14 mouse cellular contexts compared by ENCODE assay signal in the genomic region with DNA sequence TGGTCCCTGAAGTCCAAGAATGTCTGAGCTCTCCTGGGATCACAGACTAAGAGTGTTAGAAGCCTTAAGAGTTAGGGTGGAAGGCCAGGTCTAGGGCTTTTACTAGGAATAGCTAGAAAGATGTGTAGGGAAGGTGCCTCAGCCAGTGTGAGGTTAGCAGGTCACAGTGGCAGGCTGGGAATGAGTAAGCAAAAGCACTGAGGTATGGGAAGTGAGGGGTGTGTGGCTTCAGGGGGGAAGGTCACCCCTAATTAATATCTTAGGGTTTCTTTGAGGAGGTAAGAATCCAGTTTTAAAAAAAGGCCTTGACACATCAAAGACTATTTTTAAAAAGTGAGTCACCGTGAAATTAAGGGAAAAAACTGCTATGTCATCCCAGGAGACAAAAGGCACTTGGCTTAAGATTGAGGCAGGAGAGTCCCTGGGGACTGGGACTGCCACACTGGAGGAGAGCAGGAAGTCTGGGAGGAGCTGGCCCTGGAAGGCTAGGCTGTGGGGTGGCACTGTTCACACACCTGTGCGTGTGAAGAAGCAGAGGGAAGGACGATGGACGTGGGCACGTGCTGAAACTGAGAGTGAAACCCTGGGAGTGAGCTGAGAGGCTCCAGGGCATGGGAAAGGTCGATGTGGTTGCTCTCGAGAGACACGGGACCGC.
DNase-seq lines count a peak whose midpoint lies in the region; ATAC-seq and TF ChIP-seq lines count a peak whose summit lies in the region.
"Had no signal": no experiment of that assay in that cellular context is flagged by ENCODE, and none has a peak within 500 bp of the region (broad histone marks: within the 10 kb centered on the region; RNA-seq: fewer than 3 reads in every experiment).

No protein-coding gene starts in this region.

- no peak overlapping the region for H3K9ac ChIP-seq in kidney, postnatal 0 days (ENCODE audit: low read depth, low read length)
- no peak overlapping the region for H3K9ac ChIP-seq in CH12.LX (ENCODE audit: insufficient read depth, low read depth)
- H3K9ac ChIP-seq: hindbrain, embryonic 15.5 days; limb, embryonic 15.5 days had no signal

- peak overlapping the region; percentile 64 for H3K27ac ChIP-seq in kidney, postnatal 0 days
- no peak overlapping the region for H3K27ac ChIP-seq in CH12.LX (ENCODE audit: insufficient read depth, low read depth)
- H3K27ac ChIP-seq: hindbrain, embryonic 15.5 days; layer of hippocampus, adult 2 months; limb, embryonic 15.5 days had no signal

- no peak for TF ChIP-seq EP300 in CH12.LX (IDR thresholded peaks at IDR 0.05; ENCODE audit: low read length)

- no peak overlapping the region for H3K4me2 ChIP-seq in kidney, postnatal 0 days (ENCODE audit: low read length)
- H3K4me2 ChIP-seq in CH12.LX (ENCODE audit: insufficient read depth, low read depth, poor library complexity, severe bottlenecking) = no peak overlapping the region
- H3K4me2 ChIP-seq: hindbrain, embryonic 15.5 days; limb, embryonic 15.5 days had no signal

- TF ChIP-seq POLR2A in CH12.LX (IDR thresholded peaks at IDR 0.05; ENCODE audit: low read depth, low read length) = no peak

- no peaks in the 10 kb centered on the region for H3K27me3 ChIP-seq in kidney, postnatal 0 days (ENCODE audit: insufficient read depth, low read length)
- no peaks in the 10 kb centered on the region for H3K27me3 ChIP-seq in CH12.LX (replicated peaks)
- H3K27me3 ChIP-seq: hindbrain, embryonic 15.5 days; limb, embryonic 15.5 days had no signal

- WGBS in kidney, postnatal 0 days = 37% methylated on average over 9 of the region's 9 CpGs

- TF ChIP-seq CTCF in kidney, postnatal 0 days (IDR thresholded peaks at IDR 0.05; ENCODE audit: low read depth) = no peak
- TF ChIP-seq CTCF in CH12.LX (conservative IDR thresholded peaks at IDR 0.05 in 1 of 2, IDR thresholded peaks at IDR 0.05 in 1 of 2; ENCODE audit: low read depth in 2 of 2, low read length in 2 of 2) = no peak

- peaks cover 18% of the 10 kb centered on the region; the same call in 1 of the 2 replicates for H3K4me1 ChIP-seq in kidney, postnatal 0 days (replicated peaks; ENCODE audit: insufficient read depth, low read length)
- H3K4me1 ChIP-seq in CH12.LX (ENCODE audit: control insufficient read depth in 1 of 2, insufficient read depth in 2 of 2) = peaks cover 18 to 37% of the 10 kb centered on the region in 2 experiments

- in situ Hi-C loops in CH12.LX (cut with MboI; ENCODE audit: low pct_ligation_motif_present, low pct_unique_long_range_greater_than_20kb, low sequenced_read_pairs) = loop anchor here (10.0 kb wide), 1 partner anchor 147 kb away; the partner anchor contains the start of gene Ipo13

- no peaks in the 10 kb centered on the region for H3K9me3 ChIP-seq in kidney, postnatal 0 days (replicated peaks; ENCODE audit: low read length)
- no peaks in the 10 kb centered on the region for H3K9me3 ChIP-seq in CH12.LX (replicated peaks; ENCODE audit: low read length)
- H3K9me3 ChIP-seq: hindbrain, embryonic 15.5 days; limb, embryonic 15.5 days had no signal

- no peak for TF ChIP-seq RAD21 in CH12.LX (IDR thresholded peaks at IDR 0.05; ENCODE audit: low read depth, low read length)

- no peaks in the 10 kb centered on the region for H3K79me2 ChIP-seq in CH12.LX (replicated peaks; ENCODE audit: control insufficient read depth, extremely low read depth, insufficient read depth, poor library complexity, severe bottlenecking)

- H3K4me3 ChIP-seq in kidney, postnatal 0 days (replicated peaks; ENCODE audit: low read depth, low read length) = no peak overlapping the region
- H3K4me3 ChIP-seq in CH12.LX (replicated peaks in 1 of 3; ENCODE audit: low read depth in 2 of 3, low read length in 2 of 3, poor library complexity in 1 of 3) = peak overlapping the region in 1 of 3 experiments; percentile 12
- H3K4me3 ChIP-seq: erythroblast, embryonic 14.5 days; hindbrain, embryonic 15.5 days; layer of hippocampus, adult 2 months; limb, embryonic 15.5 days had no signal

- ATAC-seq in kidney, postnatal 0 days (replicated peaks; ENCODE audit: low FRiP score, low read depth) = no peak
- 0 out of 2 replicates have a peak, but pooled peaks have one; percentile 11 for ATAC-seq in megakaryocyte progenitor cell, adult 5-6 weeks (replicated peaks; ENCODE audit: poor library complexity)

- DNase-seq in kidney, postnatal 0 days (ENCODE audit: low spot score) = no peak
- DNase-seq in kidney, postnatal 25 days = no peak
- DNase-seq in CH12.LX (ENCODE audit: extremely low read depth) = peak; percentile 33
- peak; percentile 63 for DNase-seq in NIH3T3 (ENCODE audit: low read depth)
- no peak for DNase-seq in left cerebral cortex, adult 8-10 months (ENCODE audit: low spot score in 2 of 2)
- DNase-seq in gastrocnemius, postnatal 36 days = no peak
- DNase-seq: cerebellum, adult 8-10 months; right cerebral cortex, postnatal 14 days; thymus, postnatal 36 days had no signal

- dilution Hi-C loops in CH12.LX (cut with MboI; ENCODE audit: extremely low pct_ligation_motif_present, extremely low pct_unique_long_range_greater_than_20kb, low sequenced_read_pairs) = no loop called here

- H3K36me3 ChIP-seq in kidney, postnatal 0 days (ENCODE audit: insufficient read depth, low read length) = no peaks in the 10 kb centered on the region
- H3K36me3 ChIP-seq in CH12.LX (replicated peaks in 1 of 2; ENCODE audit: control insufficient read depth in 1 of 2, insufficient read depth in 1 of 2, low read length in 1 of 2) = peaks cover 0 to 13% of the 10 kb centered on the region in 2 experiments
- H3K36me3 ChIP-seq: hindbrain, embryonic 15.5 days; limb, embryonic 15.5 days had no signal

- intact Hi-C loops in gastrocnemius, postnatal 36 days (cut with DNase I) = no loop called here

TF ChIP-seq in CH12.LX, 34 proteins besides CTCF, POLR2A, EP300 and RAD21:
- no peak for TF ChIP-seq KAT2A (IDR thresholded peaks at IDR 0.05; ENCODE audit: insufficient replicate concordance, low read length)
- TF ChIP-seq RCOR1 (conservative IDR thresholded peaks at IDR 0.05; ENCODE audit: low read depth, low read length) = no peak
- TF ChIP-seq UBTF (IDR thresholded peaks at IDR 0.05; ENCODE audit: low read depth, low read length) = no peak
- no peak for TF ChIP-seq MXI1 (IDR thresholded peaks at IDR 0.05; ENCODE audit: low read depth, low read length)
- peak; percentile 39 for TF ChIP-seq USF2 (conservative IDR thresholded peaks at IDR 0.05; ENCODE audit: low read depth, low read length)
- peak; percentile 55; the same call in 1 of the 2 replicates for TF ChIP-seq MAX (IDR thresholded peaks at IDR 0.05; ENCODE audit: low read length)
- TF ChIP-seq TCF12 (IDR thresholded peaks at IDR 0.05; ENCODE audit: low read depth, low read length) = peak; percentile 61
- peak; percentile 46; the same call in 1 of the 2 replicates for TF ChIP-seq MEF2A (IDR thresholded peaks at IDR 0.05; ENCODE audit: borderline replicate concordance, low read depth, low read length)
- no peak for TF ChIP-seq MAFK (IDR thresholded peaks at IDR 0.05; ENCODE audit: insufficient replicate concordance, low read length)
- TF ChIP-seq GABPA (IDR thresholded peaks at IDR 0.05; ENCODE audit: insufficient replicate concordance, low read depth, low read length) = no peak
- no peak for TF ChIP-seq ZMIZ1 (IDR thresholded peaks at IDR 0.05; ENCODE audit: low read depth, low read length)
- no peak for TF ChIP-seq PAX5 (IDR thresholded peaks at IDR 0.05; ENCODE audit: low read length)
- TF ChIP-seq SMC3 (IDR thresholded peaks at IDR 0.05; ENCODE audit: low read depth, low read length) = no peak
- TF ChIP-seq BHLHE40 (IDR thresholded peaks at IDR 0.05; ENCODE audit: low read depth, low read length) = peak; percentile 97
- no peak for TF ChIP-seq ELF1 (IDR thresholded peaks at IDR 0.05; ENCODE audit: low read depth, low read length)
- TF ChIP-seq E2F4 (IDR thresholded peaks at IDR 0.05; ENCODE audit: insufficient replicate concordance, low read depth, low read length) = no peak
- TF ChIP-seq IRF4 (IDR thresholded peaks at IDR 0.05; ENCODE audit: low read depth, low read length) = peak; percentile 91
- no peak for TF ChIP-seq ZNF384 (IDR thresholded peaks at IDR 0.05; ENCODE audit: low read depth, low read length)
- no peak for TF ChIP-seq NELFE (IDR thresholded peaks at IDR 0.05; ENCODE audit: low read depth, low read length)
- peak; percentile 81 for TF ChIP-seq ETS1 (conservative IDR thresholded peaks at IDR 0.05; ENCODE audit: low read depth, low read length)
- no peak for TF ChIP-seq ZC3H11A (IDR thresholded peaks at IDR 0.05; ENCODE audit: low read depth, low read length)
- TF ChIP-seq CHD2 (IDR thresholded peaks at IDR 0.05; ENCODE audit: low read length) = 0 out of 2 replicates have a peak, but pooled peaks have one; percentile 39
- TF ChIP-seq USF1 (IDR thresholded peaks at IDR 0.05; ENCODE audit: low read depth, low read length) = peak; percentile 29
- TF ChIP-seq CHD1 (IDR thresholded peaks at IDR 0.05; ENCODE audit: low read depth, low read length) = no peak

Comparison
In these comparisons a context has a peak if more than half of its experiments do, and no peak if none do; other contexts are left out.
1. DNase-seq: peak in CH12.LX (single experiment) and NIH3T3 (single experiment); none in kidney, postnatal 0 days (single experiment), kidney, postnatal 25 days (0 of 2), left cerebral cortex, adult 8-10 months (0 of 2) and gastrocnemius, postnatal 36 days (0 of 2).